Mouse (Mus musculus) left cerebral cortex, adult 18-20 months (tissue): Measurements from ENCODE around the gene E2f3. TPM values are rescaled to one million over a fixed set of nuclear protein-coding genes. Genes with fewer than 3 reads are reported as not detected.

Experiments
- DNase-seq, 2 experiments: peaks; one replicate each; pipeline ENCODE4 v3.0.0; 2021 to 2022; ENCODE audit warnings: low spot score in 2 of 2, mixed read lengths in 1 of 2
- total RNA-seq, 2 experiments: library from RNA; stranded (reverse); gene quantifications; 2 replicates each; pipeline ENCODE4 v1.2.3; 2021

E2f3 gene
- total RNA-seq, 2 experiments from 2014 or later = 19.0 to 20.4 TPM

GRCm38 (mm10) chr13:29938776-29939175 lies 47.1 kb downstream of the E2f3 start:
- no peak for DNase-seq

DNA sequence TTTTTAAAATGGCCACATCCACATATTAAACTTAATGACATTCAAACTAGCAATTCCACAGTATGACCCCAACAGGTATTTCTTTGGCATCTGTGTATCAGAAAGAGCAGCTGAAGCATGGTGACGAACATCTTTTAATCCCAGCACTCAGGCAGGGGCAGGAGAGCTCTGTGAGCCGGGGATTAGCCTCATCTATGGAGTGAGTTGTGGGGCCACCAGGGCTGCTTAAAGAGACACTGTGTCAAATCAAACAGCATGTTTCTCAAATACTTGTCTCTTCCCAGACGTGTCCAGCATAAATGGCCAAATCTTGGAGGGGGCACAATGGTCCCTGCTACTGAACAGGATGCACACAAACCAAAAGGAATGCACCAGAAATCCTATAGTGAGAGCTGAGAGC lies 59.7 kb downstream of the E2f3 start:
- DNase-seq = no peak

DNA sequence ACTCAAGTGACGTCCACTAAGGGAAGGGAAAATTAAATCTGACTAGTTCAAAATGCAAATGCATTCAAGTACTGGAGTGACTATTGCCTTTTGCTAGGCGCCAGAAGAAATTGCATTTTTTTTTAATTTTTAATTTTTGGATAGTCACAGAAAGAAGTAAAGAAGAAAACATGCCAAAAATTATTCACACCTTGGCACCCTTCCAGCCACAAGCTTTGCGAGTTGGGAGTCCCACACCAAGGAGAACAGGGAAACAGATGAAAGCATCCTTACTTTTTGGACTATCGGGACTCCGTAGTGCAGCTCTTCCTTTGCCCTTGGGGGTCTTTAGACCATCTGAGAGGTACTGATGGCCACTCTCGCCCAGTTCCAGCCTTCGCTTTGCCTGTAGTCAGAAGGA lies 66.0 kb downstream of the E2f3 start:
- peak; percentile 18 to 33 for DNase-seq

- no peak for DNase-seq
Observed at GRCm38 (mm10) chr13:29916561-29916960, 69.3 kb downstream of the E2f3 start.

DNA sequence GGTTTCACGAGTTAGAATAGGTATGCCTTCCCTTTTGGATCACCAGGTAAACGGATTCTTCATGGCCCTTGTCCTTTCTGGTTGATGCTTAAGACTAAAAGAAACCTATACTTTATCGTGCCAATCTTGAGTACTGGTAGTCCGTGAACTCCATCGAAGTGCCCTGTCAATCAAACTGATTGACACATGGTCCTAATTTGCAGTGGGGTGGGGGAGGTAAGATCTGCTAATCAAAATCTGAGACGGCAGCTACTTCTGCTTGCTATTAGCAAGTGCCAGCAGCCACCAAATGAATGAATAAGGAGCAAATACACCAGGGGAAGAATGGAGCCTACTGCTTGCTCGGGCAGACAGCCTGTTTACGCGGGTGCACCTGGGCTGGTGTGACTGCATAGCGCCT lies 72.3 kb downstream of the E2f3 start:
- DNase-seq = no peak

DNA sequence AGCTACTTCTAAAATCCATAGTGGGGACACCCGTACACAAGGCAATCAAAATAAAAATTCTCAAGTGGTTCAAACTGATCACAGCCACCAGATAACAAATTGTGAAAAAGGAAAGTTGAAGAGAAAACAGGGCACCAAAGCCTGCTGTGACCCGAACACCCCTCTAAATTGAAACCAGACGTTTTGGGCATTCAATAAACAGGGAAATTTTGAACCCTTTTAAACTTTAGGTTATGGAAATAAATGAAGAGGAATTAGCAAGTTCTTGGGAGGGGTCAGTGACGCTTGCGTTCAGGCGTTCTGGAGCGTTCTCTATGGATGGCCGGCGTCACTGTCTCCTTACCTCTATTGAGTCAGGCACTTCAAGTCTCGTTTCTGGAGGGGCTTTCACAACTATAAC lies 72.8 kb downstream of the E2f3 start:
- DNase-seq = no peak

DNA sequence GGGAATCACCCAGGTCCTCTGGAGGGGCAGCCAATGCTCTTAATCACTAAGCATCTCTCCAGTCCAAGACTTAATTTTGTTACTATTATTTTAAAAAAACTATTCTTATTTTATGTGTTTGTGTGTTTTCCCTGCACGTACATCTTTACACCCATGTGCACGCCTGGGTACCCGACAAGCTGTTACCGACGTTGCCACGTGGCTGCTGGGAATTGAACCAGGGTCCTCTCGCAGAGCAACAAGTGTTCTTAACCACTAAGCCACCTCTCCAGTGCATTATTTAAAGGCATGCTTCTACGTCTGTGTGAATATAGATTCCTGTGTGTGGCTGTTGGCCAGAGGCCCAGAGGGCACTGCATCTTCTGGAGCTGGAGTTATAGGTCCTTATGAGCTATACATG lies 73.6 kb downstream of the E2f3 start:
- DNase-seq = no peak

GRCm38 (mm10) chr13:29911141-29911540 lies 74.7 kb downstream of the E2f3 start:
- no peak for DNase-seq

GRCm38 (mm10) chr13:29908431-29908830 lies 77.4 kb downstream of the E2f3 start:
- no peak for DNase-seq

GRCm38 (mm10) chr13:29907995-29908394 lies 77.9 kb downstream of the E2f3 start:
- DNase-seq = no peak

- peak in 1 of 2 experiments; percentile 37 for DNase-seq
Observed at GRCm38 (mm10) chr13:29906734-29907133, 79.1 kb downstream of the E2f3 start.

DNA sequence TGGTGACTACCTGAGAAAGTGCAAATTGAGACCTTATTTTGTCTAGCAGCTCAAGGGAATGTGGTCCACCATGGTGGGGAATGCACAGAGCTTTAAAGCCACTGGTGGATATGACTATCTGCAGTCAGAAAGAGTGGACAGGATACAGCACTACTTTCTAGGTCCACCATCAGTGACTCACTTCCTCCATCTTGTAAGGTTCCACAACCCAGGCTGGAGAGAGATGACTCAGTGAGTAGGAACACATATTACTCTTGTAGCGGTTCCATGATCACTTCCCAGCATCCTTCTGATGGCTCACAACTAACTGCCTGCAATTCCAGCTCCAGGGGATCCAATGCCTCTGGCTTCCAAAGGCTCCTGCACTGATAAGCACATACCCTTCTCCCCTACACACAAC lies 82.5 kb downstream of the E2f3 start:
- DNase-seq = no peak

- no peak for DNase-seq
Observed at GRCm38 (mm10) chr13:29902676-29903075, 83.2 kb downstream of the E2f3 start.

- peak; percentile 33 to 43 for DNase-seq
Observed at GRCm38 (mm10) chr13:29901641-29902040, 84.2 kb downstream of the E2f3 start.

DNA sequence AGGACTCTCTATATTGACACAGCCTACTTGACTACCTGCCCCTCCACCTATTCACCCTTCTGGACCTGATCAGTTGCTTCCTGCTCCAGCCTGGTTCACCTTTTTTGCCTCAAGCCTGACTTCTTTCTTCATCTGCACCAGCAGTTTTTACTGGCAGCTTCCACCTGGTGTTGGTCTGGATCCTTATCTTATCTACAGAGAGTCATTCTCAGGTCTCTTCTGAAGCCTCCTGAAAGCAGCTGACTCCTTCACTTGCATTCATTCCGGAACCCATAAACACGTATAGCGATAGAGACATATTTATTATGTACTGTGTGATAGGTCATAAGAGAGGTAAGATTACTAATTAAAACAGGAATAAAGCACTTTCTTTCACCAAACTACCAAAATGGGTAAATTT lies 119.1 kb downstream of the E2f3 start:
- DNase-seq = no peak

DNA sequence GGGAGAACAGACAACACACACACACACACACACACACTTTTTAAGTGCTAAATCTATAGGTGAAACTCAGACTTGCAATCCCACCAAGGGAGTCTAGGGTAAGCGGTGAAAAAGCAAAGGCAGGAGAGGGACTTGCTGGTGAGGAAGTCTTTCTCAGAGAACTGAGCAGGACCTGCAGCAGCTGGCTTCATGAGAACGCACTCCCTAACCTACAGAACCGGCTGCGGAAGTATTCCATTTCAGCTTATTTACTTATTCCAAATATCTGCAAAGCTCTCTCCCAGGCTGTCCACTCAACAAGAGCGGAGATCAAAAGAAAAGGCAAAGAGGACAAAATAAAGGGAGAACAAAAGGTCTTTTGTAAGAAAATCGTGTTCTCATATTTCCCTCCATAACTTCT lies 121.5 kb downstream of the E2f3 start:
- no peak for DNase-seq

DNA sequence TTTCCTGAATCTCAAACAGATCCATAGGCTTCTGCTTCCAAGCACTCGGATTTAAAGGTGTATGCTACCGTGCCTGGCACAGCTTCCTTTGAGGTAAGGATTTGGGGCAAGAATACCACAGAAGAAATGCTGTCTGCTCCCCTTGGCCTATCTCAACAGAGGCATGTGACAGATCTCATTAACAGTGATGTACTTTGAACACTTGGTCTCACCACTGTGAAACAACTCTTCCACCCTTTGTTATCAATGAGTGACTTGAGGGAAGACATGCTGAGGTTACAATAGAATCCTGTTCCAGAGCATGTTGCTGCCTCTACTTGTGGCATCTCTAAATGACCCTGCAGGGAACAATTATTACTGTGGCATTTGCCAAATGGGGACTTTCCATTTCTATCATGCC lies 125.8 kb downstream of the E2f3 start:
- no peak for DNase-seq

DNA sequence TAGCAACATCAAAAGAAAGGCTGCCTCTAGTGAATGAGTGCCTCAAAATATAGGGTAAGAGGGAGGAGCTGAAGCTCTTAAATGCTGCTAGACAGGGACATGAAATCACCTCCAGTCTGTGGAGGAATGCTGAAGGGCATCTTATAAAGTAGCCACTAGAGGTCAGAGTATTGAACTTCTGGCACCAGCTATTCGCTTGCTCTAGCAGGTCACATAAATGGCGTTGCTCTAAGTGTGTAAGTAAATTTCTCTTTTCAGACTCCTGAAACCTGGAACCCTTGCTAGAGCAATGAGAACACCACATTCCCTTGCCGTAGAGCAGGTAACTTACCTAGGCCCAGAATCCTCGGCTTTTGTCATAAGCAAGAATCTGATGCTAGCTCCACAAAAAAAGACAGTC lies 128.4 kb downstream of the E2f3 start:
- DNase-seq = peak in 1 of 2 experiments; percentile 5

Other genes starting within 250 kb of the E2f3 start
- 10 to 100 TPM; 23.7 to 26.3 TPM for gene Cdkal1, start 130.4 kb downstream of the E2f3 start, total RNA-seq
- gene Mboat1, start 150.4 kb upstream of the E2f3 start, total RNA-seq = 1 to 10 TPM; 1.2 to 1.6 TPM